Mouse (Mus musculus) lung, adult 2 months (tissue): ENCODE measurements at regions not wholly inside any gene's neighbourhood (a gene's known extent, or its start where the extent isn't known, plus 50 kb on each side); places are given as distances from the start of the nearest gene placed in this dataset.

ENCODE experiments used
- CTCF ChIP-seq: fragments of 200-500 bp; IDR thresholded peaks from 2 replicates; pipeline ENCODE4 v1.5.1; 2011; ENCODE audit warnings: mild to moderate bottlenecking, low read length, control low read depth; ENCODE audit not compliant: insufficient read depth
- POLR2A ChIP-seq: fragments of 200-500 bp; IDR thresholded peaks from 2 replicates; pipeline ENCODE4 v1.6.1; 2011; ENCODE audit warnings: low read depth, mild to moderate bottlenecking, control low read depth, low read length, borderline replicate concordance; ENCODE audit errors: extremely low read depth

GRCm38 (mm10) chr13:52283456-52283855, 247.6 kb downstream of the Diras2 start:
- TF ChIP-seq POLR2A (no peak), CTCF (no peak)
